Mouse (Mus musculus) hindbrain, embryonic 11.5 days (tissue): ENCODE measurements around the gene Zscan29. TPM values are rescaled to one million over a fixed set of nuclear protein-coding genes. Genes with fewer than 3 reads are reported as not detected.
"Not testable (repeated sequence)": the region's sequence is repeated elsewhere in the genome, so short reads cannot be mapped to it uniquely, and the experiment has no call there.

Experiments
- ATAC-seq: fragments of 200-750 bp; cut with Nextera tagmentation; 2 replicates; pipeline ENCODE4 v1.8.0; 2017; ENCODE audit warnings: mild to moderate bottlenecking, moderate TSS enrichment, moderate library complexity; ENCODE audit not compliant: low FRiP score
- DNase-seq: peaks from one replicate; pipeline ENCODE4 v3.0.0-alpha.2; 2015; ENCODE audit warnings: low spot score
- H3K27ac ChIP-seq: fragments of 300-500 bp; sonication (generic); 2 replicates; pipeline ENCODE4 v1.5.1; 2014; ENCODE audit warnings: mild to moderate bottlenecking, low read depth, low read length
- H3K27me3 ChIP-seq: fragments of 300-500 bp; sonication (generic); 2 replicates; pipeline ENCODE4 v1.6.1; 2014; ENCODE audit warnings: mild to moderate bottlenecking, low read length, moderate library complexity, mixed read lengths; ENCODE audit not compliant: control insufficient read depth, insufficient read depth
- H3K36me3 ChIP-seq: fragments of 300-500 bp; sonication (generic); 2 replicates; pipeline ENCODE4 v1.6.1; 2014; ENCODE audit warnings: mild to moderate bottlenecking, low read length, moderate library complexity, mixed read lengths; ENCODE audit not compliant: control insufficient read depth, insufficient read depth
- H3K4me1 ChIP-seq: fragments of 300-500 bp; sonication (generic); replicated peaks from 2 replicates; pipeline ENCODE4 v1.6.1; 2014; ENCODE audit warnings: low read length, mixed read lengths; ENCODE audit not compliant: control insufficient read depth, insufficient read depth
- H3K4me2 ChIP-seq: fragments of 300-500 bp; sonication (generic); replicated peaks from 2 replicates; pipeline ENCODE4 v1.6.1; 2014; ENCODE audit warnings: mild to moderate bottlenecking, low read depth, low read length
- H3K4me3 ChIP-seq: fragments of 300-500 bp; sonication (generic); 2 replicates; pipeline ENCODE4 v1.5.1; 2014; ENCODE audit warnings: low read depth, low read length
- H3K9ac ChIP-seq: fragments of 300-500 bp; sonication (generic); 2 replicates; pipeline ENCODE4 v1.6.1; 2014; ENCODE audit warnings: low read depth, low read length
- H3K9me3 ChIP-seq: fragments of 300-500 bp; sonication (generic); 2 replicates; pipeline ENCODE4 v1.6.1; 2016; ENCODE audit warnings: low read length; ENCODE audit not compliant: control insufficient read depth
- WGBS: fragments of 180-500 bp; shearing (Covaris S2); extraction: QIAGEN DNeasy Blood & Tissue Kit; methylation state at CpG from one replicate; pipeline ENCODE4 v1.1.7; 2014; 5-methylcytosine and 5-hydroxymethylcytosine counted together
- polyA plus RNA-seq: library from polyadenylated mRNA; unstranded; fragments of >200 nt; fragmentation: Nextera tagmentation; extraction: Ambion mirVana; gene quantifications from 2 replicates; pipeline ENCODE4 v1.2.1, GENCODE M21; 2014

Gene Zscan29
- polyA plus RNA-seq, 1 experiment from 2014 or later = 12.3 TPM

GRCm38 (mm10) chr2:121126302-121126701 is 44.6 kb downstream of the Zscan29 start:
- not testable (repeated sequence) for DNase-seq, H3K36me3 ChIP-seq, H3K27me3 ChIP-seq, H3K4me1 ChIP-seq, H3K9ac ChIP-seq, H3K27ac ChIP-seq, H3K9me3 ChIP-seq, ATAC-seq, H3K4me3 ChIP-seq, H3K4me2 ChIP-seq
- WGBS = 93% methylated on average over 5 of the region's 5 CpGs

DNA sequence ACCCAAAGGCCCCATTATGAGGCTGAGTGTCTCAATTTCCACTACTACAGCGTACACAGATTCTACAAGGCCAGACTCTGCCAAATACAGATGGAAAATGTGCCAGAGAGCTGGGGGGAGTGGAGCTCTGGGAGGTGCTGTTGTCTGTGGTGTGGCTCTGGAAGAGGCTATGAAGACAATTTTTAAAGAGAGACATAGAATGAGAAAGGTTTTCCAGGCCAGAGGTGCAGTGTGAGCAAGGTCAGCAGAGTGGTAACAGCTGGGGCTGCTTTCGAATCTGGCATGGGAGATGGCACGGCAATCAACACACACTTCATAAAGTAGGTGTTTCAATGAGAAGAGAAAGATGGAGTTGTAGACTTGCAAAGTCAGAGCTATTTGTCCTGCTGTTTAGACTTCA is 51.7 kb downstream of the Zscan29 start:
- Histone ChIP-seq H3K27ac (no peak overlapping the region), H3K4me1 (no peaks in the 10 kb centered on the region), H3K27me3 (no peaks in the 10 kb centered on the region), H3K36me3 (no peaks in the 10 kb centered on the region), H3K4me2 (no peak overlapping the region), H3K4me3 (no peak overlapping the region), H3K9ac (no peak overlapping the region), H3K9me3 (no peaks in the 10 kb centered on the region)
- 86% methylated on average over 3 of the region's 3 CpGs for WGBS
- ATAC-seq (no peak), DNase-seq (no peak)

DNA sequence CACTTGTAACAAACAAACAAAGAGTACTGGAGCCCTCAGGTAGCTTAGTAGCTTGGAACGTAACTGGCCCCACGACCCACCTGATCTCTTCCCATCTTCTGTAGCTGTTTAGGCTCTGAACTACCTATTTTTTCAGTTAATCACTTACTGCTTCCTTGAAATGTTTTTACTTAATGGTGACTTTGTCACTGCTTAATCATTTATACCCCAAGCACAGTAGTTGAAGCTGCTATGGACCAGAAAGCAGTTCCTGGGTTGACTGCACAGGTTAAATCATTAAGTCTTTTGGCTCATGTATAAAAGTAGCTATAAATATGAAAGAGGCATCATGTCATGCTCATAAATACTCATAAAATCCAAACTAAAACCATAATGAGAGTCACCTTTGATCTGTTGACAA is 55.5 kb downstream of the Zscan29 start:
- Histone ChIP-seq H3K36me3 (no peaks in the 10 kb centered on the region), H3K9ac (no peak overlapping the region), H3K9me3 (no peaks in the 10 kb centered on the region), H3K4me1 (no peaks in the 10 kb centered on the region), H3K4me2 (no peak overlapping the region), H3K27ac (no peak overlapping the region), H3K4me3 (no peak overlapping the region), H3K27me3 (no peaks in the 10 kb centered on the region)
- no peak for ATAC-seq
- WGBS = 92% methylated on average over 2 of the region's 2 CpGs
- DNase-seq = no peak

GRCm38 (mm10) chr2:121109695-121110094 is 61.2 kb downstream of the Zscan29 start, which contains the start of gene Tgm7:
Tgm7 (minus strand) TSS chr2:121109795.
- Histone ChIP-seq H3K36me3 (no peaks in the 10 kb centered on the region), H3K4me1 (no peaks in the 10 kb centered on the region), H3K9ac (no peak within 1 kb of the TSS), H3K9me3 (no peaks in the 10 kb centered on the region), H3K4me3 (no peak within 1 kb of the TSS), H3K27ac (no peak within 1 kb of the TSS), H3K4me2 (no peak within 1 kb of the TSS), H3K27me3 (no peaks in the 10 kb centered on the region)
- WGBS = 88% methylated on average over 4 of the region's 4 CpGs
- no peak for ATAC-seq
- no peak for DNase-seq

Other genes with a start within 250 kb of the Zscan29 start
- 22.3 and 29.8 TPM in 2 replicates for gene Ubr1, start 200.4 kb downstream of the Zscan29 start, polyA plus RNA-seq
- gene Tmem62, start 194.1 kb downstream of the Zscan29 start, polyA plus RNA-seq = 5.7 and 5.8 TPM in 2 replicates
- gene Ccndbp1, start 162.7 kb downstream of the Zscan29 start, polyA plus RNA-seq = 55.4 and 55.6 TPM in 2 replicates
- 6.0 and 6.2 TPM in 2 replicates for gene Epb42, start 134.1 kb downstream of the Zscan29 start, polyA plus RNA-seq
- gene Tgm5, start 85.3 kb downstream of the Zscan29 start, polyA plus RNA-seq = not detected in 2 replicates
- not detected in 2 replicates for gene Tgm7, start 61.3 kb downstream of the Zscan29 start, polyA plus RNA-seq
- 32.2 and 33.7 TPM in 2 replicates for gene Adal, start 30.7 kb downstream of the Zscan29 start, polyA plus RNA-seq
- gene Lcmt2, start 30.5 kb downstream of the Zscan29 start, polyA plus RNA-seq = 20.8 and 25.3 TPM in 2 replicates
- 61.8 and 69.9 TPM in 2 replicates for gene Tubgcp4, start 471 bp downstream of the Zscan29 start, polyA plus RNA-seq
- 132 and 164 TPM in 2 replicates for gene Trp53bp1, start 100.3 kb upstream of the Zscan29 start, polyA plus RNA-seq
- gene Map1a, start 118.5 kb upstream of the Zscan29 start, polyA plus RNA-seq = 14.9 and 20.8 TPM in 2 replicates
- 10.9 and 11.8 TPM in 2 replicates for gene Ppip5k1, start 184.3 kb upstream of the Zscan29 start, polyA plus RNA-seq
- 8.5 and 9.2 TPM in 2 replicates for gene Ckmt1, start 186.6 kb upstream of the Zscan29 start, polyA plus RNA-seq
- gene Strc, start 216.0 kb upstream of the Zscan29 start, polyA plus RNA-seq = not detected in 2 replicates
- gene Pdia3, start 242.7 kb upstream of the Zscan29 start, polyA plus RNA-seq = 470 and 556 TPM in 2 replicates
- 1.9 and 2.7 TPM in 2 replicates for gene Catsper2, start 242.7 kb upstream of the Zscan29 start, polyA plus RNA-seq